Mouse (Mus musculus): ENCODE measurements around the gene Ccnk. TPM values are rescaled to one million over a fixed set of nuclear protein-coding genes. Genes with fewer than 3 reads are reported as not detected.
A peak's percentile ranks its signal among the peaks of the same experiment; 100 is the strongest.

Ccnk gene
- polyA plus RNA-seq, 1 experiment from 2014 or later = 4.7 TPM

- DNase-seq (ENCODE audit: low spot score) = no peak
Measured at GRCm38 (mm10) chr12:108221206-108221605, 41.8 kb downstream of the Ccnk start.

- no peak for DNase-seq (ENCODE audit: low spot score)
Measured at GRCm38 (mm10) chr12:108221712-108222111, 42.3 kb downstream of the Ccnk start.

- DNase-seq (ENCODE audit: low spot score) = no peak
Measured at GRCm38 (mm10) chr12:108223357-108223756, 44.0 kb downstream of the Ccnk start.

GRCm38 (mm10) chr12:108225781-108226180 lies 46.4 kb downstream of the Ccnk start:
- no peak for DNase-seq (ENCODE audit: low spot score)

GRCm38 (mm10) chr12:108226216-108226615 lies 46.8 kb downstream of the Ccnk start:
- no peak for DNase-seq (ENCODE audit: low spot score)

DNA sequence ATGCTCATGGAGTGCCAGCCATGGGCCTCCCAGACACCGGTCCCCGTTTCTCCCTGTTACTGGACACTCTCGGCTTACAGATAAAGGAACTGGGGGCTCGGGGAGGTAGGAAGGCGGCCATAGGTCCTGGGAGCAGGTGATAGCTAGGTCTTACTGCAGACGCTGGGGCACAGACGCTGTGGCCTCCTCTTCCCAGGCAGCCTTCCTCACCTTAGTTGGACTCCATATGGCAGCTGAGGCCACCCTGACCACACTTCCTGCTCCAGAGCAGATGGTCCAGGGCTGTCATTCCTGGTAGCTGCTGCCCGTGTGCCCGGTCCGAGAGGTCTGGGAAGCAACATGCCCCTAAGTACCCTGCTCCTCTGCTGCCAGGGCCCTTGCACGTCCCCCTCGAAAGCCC lies 47.6 kb downstream of the Ccnk start:
- DNase-seq (ENCODE audit: low spot score) = no peak

GRCm38 (mm10) chr12:108227527-108227926 lies 48.1 kb downstream of the Ccnk start:
- DNase-seq (ENCODE audit: low spot score) = no peak

- DNase-seq (ENCODE audit: low spot score) = no peak
Measured at GRCm38 (mm10) chr12:108230077-108230476, 50.7 kb downstream of the Ccnk start.

- peak; percentile 16 for DNase-seq (ENCODE audit: low spot score)
Measured at GRCm38 (mm10) chr12:108230821-108231794, 51.7 kb downstream of the Ccnk start.

DNA sequence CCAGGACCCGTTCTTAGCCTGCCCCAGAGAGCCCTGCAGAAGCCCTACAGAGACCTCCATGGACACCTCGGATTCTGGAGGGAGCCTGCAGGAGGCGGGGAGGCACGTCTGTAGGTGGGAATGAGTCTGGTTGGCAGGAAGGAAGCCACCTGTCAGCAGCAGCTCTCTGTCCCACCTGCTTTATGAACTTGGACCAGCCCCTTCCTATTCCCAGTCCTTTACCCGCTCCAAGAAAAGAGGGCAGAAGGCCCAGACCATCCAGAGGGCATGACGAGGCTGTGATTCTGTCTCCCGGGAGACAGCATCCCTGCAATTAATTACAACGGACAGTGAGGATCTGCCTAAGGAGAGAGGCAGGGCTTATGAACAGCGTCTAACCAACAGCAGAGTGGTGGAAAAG lies 52.5 kb downstream of the Ccnk start:
- no peak for DNase-seq (ENCODE audit: low spot score)

DNA sequence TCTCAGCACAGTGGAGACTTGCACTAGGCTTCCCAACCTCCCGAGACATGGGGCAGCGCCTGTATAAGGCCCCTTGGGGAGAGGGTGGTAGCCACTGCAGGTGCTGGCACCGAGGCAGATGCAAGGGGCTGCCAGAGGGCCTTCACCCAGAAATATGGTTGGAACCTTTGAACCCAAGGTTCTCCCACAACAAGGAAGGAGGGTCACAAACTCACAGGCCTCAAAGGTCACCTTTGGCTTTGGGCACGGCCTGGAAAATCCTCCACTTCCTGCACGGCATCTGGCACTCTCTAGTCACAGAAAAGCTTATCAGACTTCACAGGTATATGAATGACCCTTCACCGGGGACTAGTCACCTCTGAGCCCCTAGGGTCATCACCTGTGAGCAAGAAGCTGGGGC lies 54.4 kb downstream of the Ccnk start:
- DNase-seq (ENCODE audit: low spot score) = no peak

DNA sequence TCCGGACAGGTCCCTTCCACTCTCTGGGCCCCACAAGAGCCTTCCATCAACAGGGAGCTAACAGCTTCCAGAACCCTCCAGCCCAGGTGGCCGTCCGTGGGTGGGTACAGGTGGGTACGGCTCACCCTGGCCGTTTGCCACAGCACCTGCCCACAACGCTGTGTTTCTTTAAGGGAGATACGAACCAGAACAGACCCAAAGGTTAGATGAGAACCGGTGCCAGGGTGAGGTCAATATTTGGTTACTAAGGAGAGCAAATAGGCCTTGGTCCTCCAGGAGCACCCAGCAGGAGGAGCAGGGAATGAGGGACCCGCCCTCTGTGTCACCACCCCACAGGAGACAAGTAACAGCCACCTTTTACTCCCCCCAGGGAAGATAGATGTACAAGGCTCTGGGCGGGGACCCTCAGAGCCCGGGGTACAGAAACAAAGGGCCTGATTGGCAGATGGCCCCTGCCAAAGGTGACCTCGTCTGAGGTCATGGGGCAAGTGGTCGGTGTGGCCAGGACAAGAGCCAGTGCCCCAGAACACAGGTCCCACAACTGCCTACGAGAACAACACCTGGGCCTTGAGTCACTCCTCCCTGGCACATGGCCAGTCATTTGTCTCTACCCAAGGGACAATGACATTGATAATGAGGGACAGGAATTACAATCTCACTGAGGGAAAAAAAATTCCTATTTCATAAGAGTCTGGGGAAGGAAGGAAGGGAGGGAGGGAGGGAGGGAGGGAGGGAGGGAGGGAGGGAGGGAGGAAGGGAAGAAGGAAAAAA lies 55.6 kb downstream of the Ccnk start:
- no peak for DNase-seq (ENCODE audit: low spot score)

DNA sequence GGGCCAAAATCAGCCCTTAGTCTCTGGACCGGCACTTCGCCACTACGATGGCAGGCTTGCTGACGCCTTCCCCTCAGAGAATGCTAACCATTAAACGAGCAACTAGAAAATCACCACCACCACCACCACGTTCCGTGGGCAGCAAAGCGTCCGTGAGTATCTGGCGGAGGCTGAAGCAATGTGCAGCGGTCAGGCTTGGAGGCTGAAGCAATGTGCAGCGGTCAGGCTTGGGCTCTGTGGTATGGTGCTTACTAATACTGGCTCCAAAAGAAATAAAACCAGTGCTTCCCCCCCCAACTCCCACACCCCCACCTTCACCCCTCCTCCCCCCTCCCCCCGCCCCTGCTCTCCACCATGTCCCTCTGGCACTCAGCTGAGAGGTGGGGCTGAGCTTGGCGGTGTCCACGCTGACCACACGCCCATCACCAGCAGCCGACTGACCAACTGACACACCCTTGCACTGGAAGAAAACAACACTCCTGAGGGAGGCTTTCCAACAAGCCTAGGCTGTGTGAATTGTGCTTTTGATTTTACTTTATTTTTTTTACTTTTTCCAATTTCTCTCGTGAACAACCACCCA lies 56.7 kb downstream of the Ccnk start:
- DNase-seq (ENCODE audit: low spot score) = no peak

- no peak for DNase-seq (ENCODE audit: low spot score)
Measured at GRCm38 (mm10) chr12:108237300-108238006, 58.1 kb downstream of the Ccnk start.

DNA sequence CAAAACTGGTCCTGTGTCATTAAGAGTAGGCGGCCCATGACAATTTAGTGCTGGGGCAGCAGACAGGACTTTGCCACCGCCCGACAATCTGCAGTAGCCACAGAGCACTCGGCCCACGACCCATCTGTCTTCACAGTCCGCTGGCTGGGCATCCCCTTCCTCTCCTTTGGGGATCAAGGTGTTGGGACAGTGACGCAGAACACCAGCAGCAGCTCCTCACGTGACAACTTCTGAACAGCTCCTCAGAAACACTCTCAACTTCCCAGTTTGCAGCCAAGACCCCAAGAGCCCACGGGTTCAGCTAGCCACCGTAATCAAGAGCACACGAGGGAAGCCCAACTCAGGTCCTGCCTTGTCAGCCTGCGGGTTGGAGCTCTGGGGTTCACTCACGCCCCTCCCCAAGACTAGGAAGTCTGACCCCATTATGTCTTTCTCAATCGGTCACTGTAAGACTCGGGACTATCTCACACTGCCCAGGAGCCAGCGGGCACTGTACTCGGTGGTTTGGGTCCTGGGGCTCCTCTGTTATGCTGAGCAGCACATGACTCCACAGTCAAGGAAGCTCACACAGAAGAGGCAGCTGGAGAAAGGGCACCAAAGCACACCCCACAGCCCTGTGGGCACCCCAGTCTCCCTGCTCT lies 59.1 kb downstream of the Ccnk start:
- DNase-seq (ENCODE audit: low spot score) = no peak

- no peak for DNase-seq (ENCODE audit: low spot score)
Measured at GRCm38 (mm10) chr12:108239441-108239840, 60.1 kb downstream of the Ccnk start.

DNA sequence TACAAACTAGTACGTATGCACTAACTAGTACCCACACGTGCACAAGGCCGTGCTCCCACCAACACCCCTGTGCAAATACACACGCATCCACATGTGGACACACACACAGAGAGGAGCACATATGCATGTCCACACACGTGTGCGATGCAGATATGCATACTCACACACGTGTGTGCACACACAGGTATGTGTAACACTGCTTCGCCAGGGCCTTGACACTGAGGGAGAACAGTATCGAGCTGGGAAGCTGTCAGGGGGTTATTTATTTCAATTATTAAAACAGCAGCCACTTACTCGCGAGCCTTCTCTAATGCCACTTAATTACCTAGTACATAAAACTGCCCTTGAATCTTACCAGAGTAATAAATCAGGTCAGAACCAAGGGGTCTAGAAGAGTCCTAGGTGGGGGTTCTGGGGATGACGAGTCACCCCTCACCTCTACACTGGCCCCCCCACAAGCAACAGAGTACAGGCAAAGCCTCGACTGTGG lies 61.1 kb downstream of the Ccnk start:
- DNase-seq (ENCODE audit: low spot score) = no peak

- DNase-seq (ENCODE audit: low spot score) = no peak
Measured at GRCm38 (mm10) chr12:108240953-108241588, 61.7 kb downstream of the Ccnk start.

GRCm38 (mm10) chr12:108241626-108242025 lies 62.2 kb downstream of the Ccnk start:
- no peak for DNase-seq (ENCODE audit: low spot score)

DNA sequence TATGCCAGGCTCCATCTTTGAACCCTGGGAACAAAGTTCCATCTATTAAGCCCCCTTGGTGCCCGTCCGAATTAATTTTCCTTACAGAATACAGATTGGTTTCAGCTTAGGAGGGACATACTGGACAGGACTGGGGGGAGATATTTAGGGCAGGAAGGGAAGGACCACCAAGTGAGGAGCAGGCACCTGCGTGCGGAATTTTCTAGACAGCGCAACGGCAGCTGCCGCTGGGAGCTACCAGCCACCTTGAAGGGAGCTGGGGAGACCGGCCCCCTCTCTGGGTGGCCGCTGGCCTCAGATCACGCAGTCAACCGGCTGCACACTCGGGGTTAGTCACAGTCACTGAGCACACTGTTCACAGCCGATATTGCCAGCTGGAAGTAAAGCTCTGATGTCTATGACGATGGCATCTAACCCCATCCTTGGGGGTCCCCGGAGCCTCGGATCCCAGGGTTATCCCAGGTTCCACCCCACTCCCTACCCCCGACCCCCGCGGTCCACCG lies 62.9 kb downstream of the Ccnk start:
- no peak for DNase-seq (ENCODE audit: low spot score)

Data from thymus, postnatal 0 days (tissue).